Mouse (Mus musculus): ENCODE measurements around the gene Frs2.

Frs2 gene

DNA sequence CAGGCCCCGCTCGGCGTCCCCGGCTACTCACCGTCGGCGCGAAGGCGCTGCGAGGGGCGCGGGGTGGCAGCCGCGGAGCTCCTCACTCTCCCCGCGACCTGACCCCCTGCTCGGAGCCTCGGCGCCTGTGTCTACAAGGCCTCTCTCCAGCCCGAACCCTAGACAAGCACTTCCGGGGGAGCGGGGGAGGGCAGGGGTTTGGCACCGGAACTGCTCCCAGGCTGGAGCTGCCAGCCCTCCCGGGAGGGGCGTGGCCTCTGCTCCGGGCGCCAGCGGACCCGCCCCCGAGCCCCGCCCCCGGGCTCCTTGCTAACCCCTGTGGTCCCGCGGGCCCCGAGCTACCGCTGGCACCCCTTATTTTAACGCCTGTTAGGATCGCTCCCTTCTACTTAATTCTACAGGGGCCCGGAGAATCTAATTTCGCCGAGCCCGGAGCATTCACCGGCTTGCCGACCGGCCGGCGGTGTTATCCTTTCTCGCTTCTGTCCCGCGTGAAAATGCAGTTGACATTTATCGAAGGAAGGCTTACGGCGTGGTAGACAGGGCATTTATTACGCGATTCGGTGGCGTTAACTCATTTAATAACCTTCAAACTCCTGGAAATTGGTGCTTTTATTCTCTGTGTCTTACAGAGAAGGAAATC, at the start of gene Frs2:
Frs2 (minus strand) TSS at position 174 of the 643 bp plus-strand sequence.
- peak; percentile 95 for DNase-seq (ENCODE audit: low read depth, low spot score)

DNA sequence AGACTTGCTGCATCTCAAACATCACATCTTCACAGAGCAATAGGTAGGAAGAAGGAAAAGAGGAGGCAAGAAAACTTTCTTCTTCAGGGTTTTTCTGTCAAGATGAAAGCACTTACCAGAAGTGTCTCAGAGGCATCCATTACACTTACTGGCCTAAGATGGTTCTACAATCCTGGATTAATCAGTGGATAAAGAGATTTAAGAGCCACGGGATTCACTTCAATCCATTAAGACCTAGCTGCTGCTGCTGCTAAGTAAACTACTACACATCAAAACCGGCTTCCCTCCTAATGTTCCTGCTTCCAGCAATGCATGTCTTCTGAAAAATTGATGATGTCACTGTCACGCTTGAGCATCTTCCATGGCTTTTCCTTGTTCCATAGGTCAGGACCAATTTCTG, 48.4 kb upstream of the Frs2 start:
- no peak for DNase-seq (ENCODE audit: low read depth, low spot score)

DNA sequence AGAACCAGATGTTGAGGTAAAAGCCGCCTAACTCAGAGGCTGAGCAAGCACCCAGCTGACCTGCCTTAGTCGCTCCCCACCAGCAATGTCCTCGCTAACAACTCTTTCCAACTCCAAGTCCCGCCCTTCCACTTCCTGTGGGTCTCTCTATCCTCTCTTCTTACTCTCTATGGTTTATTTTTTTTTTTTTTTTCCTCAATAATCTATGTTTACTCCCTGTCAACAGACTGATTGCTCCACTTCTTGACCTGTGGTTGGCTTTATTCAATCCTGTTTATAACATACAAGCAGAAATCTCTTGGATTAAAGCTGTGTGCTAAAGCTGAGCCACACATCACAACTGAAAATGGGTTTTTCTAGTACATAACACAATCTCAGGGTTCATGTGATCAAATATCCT, 47.4 kb upstream of the Frs2 start:
- DNase-seq (ENCODE audit: low read depth, low spot score) = no peak

DNA sequence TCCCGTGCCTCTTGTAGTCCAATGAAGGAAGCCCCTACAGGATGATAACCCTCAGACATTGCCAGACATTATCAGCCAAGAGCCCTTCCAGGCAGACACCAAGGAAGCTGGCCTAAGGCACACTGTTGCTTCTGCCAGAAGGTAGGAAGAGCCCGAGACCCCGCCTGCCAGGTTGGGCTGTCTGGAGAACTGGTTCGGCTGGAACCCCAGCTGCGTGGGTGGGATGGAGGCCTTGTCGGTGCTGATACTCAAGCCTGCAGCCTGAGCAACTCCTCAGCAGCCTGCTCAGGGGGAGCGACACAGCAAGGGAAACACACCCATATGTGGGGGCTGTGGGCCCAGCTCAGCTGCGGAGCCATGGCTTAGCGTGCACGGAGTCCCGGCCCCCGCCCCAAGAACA, 46.7 kb upstream of the Frs2 start:
- DNase-seq (ENCODE audit: low read depth, low spot score) = no peak

DNA sequence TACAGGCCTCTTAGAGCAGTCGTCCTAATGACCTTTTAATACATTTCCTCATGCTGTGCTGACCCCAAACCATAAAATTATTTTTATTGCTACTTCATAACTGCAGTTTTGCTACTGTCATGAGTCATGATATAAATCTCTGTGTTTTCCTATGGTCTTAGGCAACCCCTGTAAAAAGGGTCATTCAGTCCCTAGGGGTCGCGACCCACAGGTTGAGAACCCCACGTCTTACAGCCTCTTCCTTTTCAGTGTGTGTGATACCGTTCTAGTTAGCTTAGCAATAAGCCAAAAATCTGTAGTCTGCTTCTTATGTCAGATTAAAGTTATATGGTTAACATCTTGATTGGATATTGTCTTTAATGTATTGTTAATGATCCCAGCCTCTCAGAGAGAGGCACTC, 45.0 kb upstream of the Frs2 start:
- no peak for DNase-seq (ENCODE audit: low read depth, low spot score)

DNA sequence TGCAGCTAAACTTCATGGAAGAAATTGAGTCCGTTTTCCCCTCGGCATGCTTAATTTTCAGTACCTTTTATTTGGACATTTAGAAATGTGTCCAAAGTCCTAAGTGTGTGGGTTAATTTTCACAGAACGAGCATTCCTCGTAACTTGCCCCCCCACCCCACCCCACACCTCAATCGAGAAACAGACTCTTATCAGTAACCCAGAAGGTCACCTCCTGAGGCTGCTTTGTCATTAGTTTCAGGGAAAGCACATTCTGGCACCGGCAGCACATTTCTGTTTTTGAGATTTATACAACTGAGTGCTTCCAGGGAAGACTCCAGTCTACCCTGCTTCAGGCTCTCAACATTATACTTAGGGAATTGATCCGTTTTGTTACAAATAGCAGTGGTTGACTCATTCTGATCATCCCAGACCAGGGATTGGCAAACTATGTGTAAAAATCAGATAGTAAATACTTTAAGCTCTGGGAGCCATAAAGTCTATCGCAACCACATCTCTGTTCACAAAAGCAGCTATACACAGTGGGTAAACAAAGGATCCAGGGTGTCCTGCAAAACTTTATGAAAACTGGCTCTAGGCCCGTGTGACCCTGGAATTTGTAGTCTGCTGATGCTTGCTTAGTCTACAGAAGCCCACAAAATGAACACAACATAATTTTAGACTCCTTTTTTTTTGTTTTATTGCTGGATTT, 37.2 kb upstream of the Frs2 start:
- DNase-seq (ENCODE audit: low read depth, low spot score) = no peak

DNA sequence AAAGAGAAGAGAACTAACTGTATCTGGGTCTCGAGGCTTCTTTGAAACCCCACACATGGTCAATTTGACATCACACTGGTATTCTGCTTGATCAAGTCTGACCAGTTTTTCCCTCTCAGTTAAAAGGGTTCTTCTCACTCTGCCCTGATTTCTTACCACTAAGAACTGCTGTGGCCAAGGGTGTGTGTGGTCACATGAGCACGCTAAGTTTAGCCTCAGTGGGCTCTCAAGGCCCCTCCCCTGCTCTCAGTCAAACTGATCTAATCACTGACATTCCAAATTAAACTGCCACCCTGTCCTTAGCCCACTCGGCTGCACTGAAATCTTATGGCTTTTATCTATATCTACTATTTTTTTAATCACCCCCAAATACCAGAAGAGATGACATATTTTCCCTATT, 32.8 kb upstream of the Frs2 start:
- no peak for DNase-seq (ENCODE audit: low read depth, low spot score)

DNA sequence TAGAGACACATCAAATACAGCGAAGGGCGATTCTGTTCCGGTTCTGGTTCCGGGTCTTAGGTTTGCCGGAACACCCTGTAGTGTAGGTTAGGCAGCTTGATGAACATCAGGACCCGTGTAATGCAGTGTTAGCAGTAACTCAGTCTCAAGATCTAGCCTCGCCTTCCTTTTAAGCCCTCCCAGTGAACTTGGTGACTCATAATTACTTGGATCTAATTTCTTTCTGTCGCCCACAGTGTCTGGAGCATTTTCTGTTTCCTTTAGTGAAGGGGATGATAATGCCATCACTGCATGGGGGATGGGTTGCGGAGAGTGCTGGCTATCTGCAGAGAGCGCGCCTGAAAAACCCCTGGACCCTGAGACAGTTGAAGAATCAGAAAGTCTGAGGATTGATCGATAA, 26.3 kb upstream of the Frs2 start:
- DNase-seq (ENCODE audit: low read depth, low spot score) = no peak

DNA sequence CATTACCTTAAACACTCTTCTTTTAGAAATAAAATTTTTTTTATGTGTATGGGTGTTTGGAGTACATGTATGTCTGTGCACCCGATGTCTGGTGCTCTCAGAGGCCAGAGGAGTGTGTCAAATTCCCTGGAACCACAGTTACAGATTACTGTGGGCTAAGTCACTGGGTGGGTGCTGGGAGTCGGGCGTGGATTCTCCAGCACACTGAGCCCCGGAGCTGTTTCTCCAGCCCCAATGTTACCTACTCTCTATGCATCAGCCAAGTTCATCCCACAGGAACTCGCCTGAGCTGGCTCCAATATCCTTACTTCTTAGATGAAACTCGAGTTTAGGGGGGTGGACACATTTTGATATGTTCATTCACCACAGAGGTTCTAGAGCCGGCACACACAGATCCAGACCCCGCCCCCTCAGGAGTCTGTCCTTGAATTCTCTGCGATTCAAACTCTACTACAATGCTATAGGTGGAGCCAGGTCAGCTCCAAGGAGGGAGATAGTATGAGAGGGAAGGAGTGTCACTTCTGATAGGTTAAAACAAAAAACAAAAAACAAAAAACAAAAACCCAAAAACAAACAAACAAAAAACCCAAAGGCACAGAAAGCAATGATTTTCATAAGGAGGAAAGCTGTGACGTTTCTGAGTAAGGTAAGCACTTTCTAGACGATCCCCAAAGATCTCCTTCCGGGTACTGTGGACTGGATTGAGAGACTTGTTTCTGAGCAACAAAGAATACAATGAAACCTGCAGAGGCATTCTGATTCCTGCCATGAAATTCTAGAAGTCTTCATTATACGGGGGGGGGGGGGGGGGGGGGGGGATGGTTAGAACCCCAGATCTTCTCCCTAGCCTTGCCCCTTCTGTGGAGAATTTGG, 25.5 kb upstream of the Frs2 start:
- DNase-seq (ENCODE audit: low read depth, low spot score) = no peak

DNA sequence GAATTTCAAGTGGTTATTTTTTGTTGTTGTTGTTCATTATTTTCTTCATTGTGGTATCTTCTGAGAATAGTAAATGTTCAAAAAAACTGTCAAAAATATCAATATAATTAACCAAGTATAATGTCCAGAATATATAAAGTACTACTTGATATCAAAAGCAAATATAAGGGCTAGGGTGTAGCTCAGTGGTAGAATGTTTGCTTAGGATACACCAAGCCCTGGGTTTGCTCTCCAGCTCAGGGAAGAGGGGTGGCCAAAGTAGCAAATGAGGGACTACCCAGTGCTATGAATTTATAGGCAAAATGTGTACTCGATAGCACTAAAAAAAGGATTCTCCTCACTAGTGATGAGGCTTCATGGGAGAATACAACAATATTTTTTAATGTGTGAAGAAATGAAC, 24.8 kb upstream of the Frs2 start:
- no peak for DNase-seq (ENCODE audit: low read depth, low spot score)

DNA sequence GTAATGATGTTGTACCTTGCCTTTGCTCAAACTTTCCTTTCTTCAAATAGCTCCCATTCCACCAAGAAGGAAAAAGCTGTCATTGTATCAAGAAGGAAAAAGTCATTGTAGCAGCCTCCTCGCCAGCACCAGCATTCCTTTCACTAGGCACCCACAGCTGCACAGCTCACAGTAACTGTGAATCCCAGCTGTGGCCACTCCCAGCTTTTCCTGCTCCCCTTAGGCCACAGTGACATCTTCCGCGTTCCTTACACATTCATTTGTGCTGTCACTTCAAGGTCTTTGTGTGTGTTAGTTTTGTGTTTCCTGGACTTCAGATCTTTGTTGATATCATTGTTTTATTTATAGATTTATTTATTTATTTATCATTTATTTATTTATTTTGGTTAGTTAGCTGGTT, 23.7 kb upstream of the Frs2 start:
- no peak for DNase-seq (ENCODE audit: low read depth, low spot score)

DNA sequence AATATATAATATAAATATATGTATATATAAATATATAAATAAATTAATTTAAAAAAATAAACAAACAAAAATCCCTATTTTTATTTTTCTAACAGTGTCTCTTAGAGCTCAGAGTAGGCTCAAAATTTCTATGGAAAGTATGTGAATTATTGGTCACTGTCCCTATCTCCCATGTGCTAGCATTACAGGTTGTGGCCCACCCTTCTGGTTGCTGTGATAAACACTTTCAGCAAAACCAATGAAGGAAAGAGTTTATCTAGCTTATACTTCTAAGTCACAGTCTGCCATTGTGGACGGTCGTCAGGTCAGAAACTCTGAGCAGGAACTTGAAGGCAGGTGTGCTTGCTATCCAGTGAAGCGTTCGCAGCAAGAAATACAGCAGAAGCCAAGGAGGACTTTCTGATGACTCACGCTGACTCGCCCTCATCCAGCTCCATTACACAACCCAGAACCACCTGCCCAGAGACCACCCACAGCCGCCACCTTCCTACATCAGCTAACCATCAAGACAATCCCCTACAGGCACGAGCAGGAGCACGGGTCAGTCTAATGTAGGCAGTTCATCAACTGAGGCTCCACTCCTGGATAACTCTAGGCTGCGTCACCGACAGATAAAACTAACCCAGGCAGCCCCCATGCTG, 18.6 kb upstream of the Frs2 start:
- DNase-seq (ENCODE audit: low read depth, low spot score) = no peak

DNA sequence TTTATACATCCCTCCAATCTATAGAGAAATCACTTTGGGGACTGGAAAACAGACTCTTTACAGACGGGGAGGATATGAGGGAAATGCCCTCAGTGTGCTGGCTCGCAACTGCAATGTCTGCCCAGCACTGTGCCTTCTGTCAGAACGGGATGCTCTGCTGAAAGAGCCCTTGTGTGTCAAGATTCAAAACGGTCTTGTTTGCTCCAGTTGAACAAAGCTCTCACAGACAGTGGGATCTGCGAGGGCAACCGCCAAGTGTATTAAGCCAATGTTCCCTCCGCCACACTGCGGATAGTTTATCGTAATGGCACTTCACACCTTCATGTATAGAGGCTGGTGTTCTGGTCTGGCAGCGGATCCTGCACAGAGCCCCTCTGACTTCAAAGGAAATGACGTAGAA, 14.3 kb upstream of the Frs2 start:
- DNase-seq (ENCODE audit: low read depth, low spot score) = no peak

DNA sequence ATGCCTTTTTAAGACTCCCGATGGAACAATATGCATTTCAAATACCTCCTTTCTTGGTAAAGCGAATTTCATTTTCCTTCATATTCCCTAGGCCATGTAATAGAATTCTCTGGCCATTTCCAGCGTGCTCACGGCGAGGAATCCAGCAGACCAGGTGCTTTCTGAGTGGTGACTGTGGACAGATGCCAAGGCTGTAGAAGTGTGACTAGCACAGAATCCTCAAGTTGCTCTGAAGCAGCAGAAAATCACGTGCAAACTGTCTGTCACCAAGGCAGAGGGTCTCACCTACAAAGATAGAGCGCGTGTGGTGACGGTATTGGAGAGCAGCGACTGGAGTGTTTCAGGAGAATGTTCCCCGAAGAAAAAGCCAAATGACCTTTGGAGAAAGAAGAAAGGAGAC, 11.8 kb upstream of the Frs2 start:
- no peak for DNase-seq (ENCODE audit: low read depth, low spot score)

DNA sequence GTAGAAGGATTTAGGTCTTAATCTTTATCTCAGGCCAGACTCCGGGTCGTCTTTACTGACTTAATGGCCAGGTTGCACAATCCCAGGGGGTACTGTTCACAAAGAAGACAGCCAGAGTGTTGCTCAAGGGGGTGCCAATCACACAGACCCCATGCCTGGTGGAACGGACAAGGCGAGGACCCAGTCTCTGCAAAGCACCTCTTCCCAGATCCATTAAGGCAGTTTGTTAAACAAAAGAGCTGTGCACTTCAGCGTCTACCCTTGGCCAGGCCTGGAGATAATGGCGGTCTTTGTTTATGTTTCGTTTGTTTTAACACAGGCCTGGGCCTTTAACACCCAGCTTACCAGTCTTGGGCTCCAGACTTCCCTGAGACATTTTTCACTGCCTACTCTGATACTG, 3.9 kb upstream of the Frs2 start:
- DNase-seq (ENCODE audit: low read depth, low spot score) = no peak

DNA sequence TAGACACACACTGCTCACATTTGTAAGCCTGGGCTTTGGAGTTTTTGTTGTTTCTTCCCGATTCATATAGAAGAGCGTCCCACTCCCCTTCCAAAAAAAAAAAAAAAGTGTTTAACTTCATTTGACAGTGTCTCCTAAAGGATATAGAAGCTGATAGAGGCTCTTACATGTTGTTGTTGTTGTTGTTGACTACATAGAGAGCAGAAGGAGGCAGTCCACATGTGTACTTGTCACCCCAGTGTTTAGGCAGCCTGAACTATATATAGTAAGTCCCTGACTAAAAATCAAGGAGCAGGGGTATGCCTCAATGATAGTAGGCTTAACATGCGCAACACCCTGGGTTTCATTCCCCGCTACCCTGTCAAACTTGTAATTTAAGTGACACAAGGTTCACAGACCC, 3.3 kb upstream of the Frs2 start:
- DNase-seq (ENCODE audit: low read depth, low spot score) = no peak

DNA sequence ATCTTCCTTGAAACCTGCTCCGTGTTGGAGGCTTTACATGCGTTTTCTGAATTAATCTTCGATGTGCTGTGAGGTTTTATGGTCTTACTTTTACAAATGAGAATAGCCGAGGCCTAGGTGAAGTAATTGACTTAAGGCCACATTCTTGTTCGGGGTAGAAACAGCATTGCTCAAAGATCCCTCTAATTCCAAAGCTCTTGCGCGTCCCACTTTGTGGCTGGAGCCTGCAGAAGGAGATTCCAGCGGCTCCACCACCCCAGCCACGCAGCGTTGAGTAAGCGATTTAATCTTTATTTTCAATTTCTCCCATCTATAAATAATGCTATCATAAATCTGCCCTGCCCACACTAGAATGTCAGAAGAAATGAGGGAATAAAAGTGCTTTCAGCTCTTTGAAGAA, 2.9 kb upstream of the Frs2 start:
- DNase-seq (ENCODE audit: low read depth, low spot score) = no peak

DNA sequence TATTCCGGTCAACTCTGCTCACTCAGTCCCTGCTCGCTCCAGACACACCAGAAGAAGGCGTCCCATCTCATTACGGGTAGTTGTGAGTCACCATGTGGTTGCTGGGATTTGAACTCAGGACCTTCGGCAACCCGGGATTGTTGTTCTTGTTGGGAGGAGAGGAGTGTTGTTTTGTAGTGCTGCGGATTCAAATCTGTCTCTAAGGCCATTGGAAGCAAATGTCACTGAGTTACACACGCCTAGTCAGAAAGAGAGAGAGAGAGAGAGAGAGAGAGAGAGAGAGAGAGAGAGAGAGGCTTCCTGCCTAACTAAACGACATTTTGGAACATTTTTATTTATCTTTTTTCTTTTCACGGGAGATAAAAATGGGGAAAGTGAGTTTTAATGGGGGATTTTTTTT, 2.4 kb upstream of the Frs2 start:
- DNase-seq (ENCODE audit: low read depth, low spot score) = no peak

DNA sequence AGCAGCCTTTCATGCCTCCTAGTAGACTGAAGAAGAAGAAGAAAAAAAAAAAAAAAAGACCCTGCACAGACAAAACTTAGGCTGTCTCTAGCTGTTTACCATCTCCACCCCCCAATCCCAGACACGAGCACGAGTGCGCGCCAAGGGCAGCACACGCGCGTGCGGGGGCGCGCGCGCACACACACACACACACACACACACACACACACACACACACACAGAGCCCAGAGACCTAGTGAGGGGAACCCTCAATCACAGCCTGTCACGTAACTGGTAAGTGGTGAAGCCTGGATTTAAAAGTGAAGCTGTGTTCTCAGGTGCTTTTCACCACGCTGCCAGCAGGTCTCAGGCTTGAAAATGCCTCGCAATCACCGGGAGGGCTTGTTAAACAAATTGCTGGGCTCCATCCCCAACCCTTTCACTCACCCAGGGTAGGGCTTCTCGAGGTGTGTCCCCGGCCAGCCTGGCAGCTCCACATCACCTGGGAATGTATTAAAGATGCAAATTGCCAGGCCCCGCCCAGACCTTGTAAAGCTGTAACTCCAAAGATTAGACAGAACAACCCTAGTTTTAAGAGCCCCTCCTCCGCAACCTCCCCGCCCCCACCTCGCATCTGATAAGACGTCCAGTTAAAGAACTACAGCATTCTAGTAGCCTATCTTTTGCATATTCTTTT, 1.7 kb upstream of the Frs2 start:
- DNase-seq (ENCODE audit: low read depth, low spot score) = peak; percentile 64

DNA sequence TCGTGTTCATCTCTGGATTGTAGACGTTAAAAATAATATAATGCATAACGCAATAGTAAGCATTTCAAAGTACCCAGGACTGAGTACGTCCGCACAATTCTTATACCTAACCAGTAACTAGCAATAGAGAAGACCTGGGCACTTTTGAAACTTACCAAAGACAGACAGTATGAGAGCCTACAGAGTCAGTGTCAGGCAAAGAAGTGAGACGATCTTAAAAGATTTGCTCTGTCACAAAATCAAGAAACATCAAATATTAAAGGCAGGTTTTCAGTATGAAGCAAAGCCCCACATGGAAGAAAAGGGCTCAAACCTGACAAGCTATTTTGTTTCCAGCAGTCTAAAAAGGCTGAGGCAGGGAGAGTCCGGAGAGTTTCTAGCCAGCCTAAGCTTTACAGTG, 907 bp upstream of the Frs2 start:
- no peak for DNase-seq (ENCODE audit: low read depth, low spot score)

DNA sequence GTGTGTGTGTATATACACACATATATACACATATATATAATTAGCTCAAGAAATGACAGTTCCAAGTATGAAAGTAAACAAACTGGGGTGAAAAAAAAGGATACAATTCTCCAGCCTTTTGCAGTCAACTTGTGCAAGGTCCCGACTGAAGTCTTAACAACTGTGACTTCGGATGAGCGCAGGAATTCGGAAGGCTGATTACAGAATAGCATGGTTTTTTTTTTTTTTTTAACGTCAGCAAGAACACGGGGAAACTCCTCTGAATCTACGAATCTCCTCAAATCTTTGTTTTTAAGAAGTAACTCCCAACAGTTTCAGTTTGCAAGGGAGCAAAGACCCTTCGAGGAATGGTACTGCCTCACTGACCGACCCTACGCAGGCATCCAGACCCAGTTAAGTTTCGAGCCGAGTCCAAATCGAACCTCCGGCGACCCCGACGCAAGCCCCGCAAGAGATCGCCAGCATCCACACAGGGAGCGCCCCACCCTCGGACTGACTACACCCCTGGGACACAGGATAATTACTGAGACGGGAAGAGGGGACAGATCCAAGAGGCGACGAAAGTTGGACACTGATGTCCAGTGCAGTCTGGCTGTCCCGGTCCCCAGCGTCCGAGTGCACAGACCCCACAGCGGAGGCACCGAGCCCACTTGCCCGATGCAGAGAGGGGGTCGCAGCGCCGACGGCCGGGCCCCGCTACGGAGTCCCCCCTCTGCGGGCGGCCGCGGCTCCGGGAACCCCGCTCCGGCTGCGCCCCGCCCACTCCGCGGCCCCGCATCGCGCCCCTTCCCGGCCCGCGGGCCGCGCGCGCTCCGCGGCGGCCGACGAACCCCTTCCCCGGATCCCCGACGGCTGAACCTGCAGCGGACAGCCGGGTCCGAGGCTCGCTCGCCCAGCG, 622 bp downstream of the Frs2 start:
- peak; percentile 26 for DNase-seq (ENCODE audit: low read depth, low spot score)
